In genomic region chr11:107252026-107252425, GRCm38 (mm10) we compare ENCODE assay signal across 29 mouse cellular contexts.
DNase-seq lines count a peak whose midpoint lies in the region; ATAC-seq lines count a peak whose summit lies in the region.
"Had no signal": no experiment of that assay in that cellular context is flagged by ENCODE, and none has a peak within 500 bp of the region (broad histone marks: within the 10 kb centered on the region; RNA-seq: fewer than 3 reads in every experiment).

No protein-coding gene starts in this region.

- H3K4me3 ChIP-seq in embryonic facial prominence, embryonic 14.5 days (ENCODE audit: low read depth, low read length): no peak overlapping the region
- H3K4me3 ChIP-seq in embryonic facial prominence, embryonic 10.5 days: no peak overlapping the region
- H3K4me3 ChIP-seq: embryonic facial prominence, embryonic 12.5 days; erythroblast, embryonic 14.5 days; forebrain, embryonic 10.5 days; forebrain, embryonic 13.5 days; heart, embryonic 12.5 days; heart, embryonic 15.5 days; hindbrain, embryonic 10.5 days; hindbrain, embryonic 13.5 days; intestine, embryonic 15.5 days had no signal

- H3K4me2 ChIP-seq in embryonic facial prominence, embryonic 14.5 days (ENCODE audit: low read depth, low read length): no peak overlapping the region
- H3K4me2 ChIP-seq: embryonic facial prominence, embryonic 12.5 days; forebrain, embryonic 13.5 days; heart, embryonic 12.5 days; heart, embryonic 15.5 days; hindbrain, embryonic 13.5 days; intestine, embryonic 15.5 days had no signal

- no peaks in the 10 kb centered on the region for H3K27me3 ChIP-seq in embryonic facial prominence, embryonic 14.5 days (replicated peaks; ENCODE audit: control insufficient read depth, insufficient read depth, low read length)
- no peaks in the 10 kb centered on the region for H3K27me3 ChIP-seq in embryonic facial prominence, embryonic 10.5 days (replicated peaks; ENCODE audit: low read depth, poor library complexity, severe bottlenecking)
- H3K27me3 ChIP-seq: CH12.LX; embryonic facial prominence, embryonic 12.5 days; forebrain, embryonic 13.5 days; heart, embryonic 12.5 days; heart, embryonic 15.5 days; hindbrain, embryonic 13.5 days; intestine, embryonic 15.5 days; Patski had no signal

- WGBS in embryonic facial prominence, embryonic 14.5 days: 82% methylated on average over 10 of the region's 10 CpGs
- WGBS in embryonic facial prominence, embryonic 10.5 days: 94% methylated on average over 10 of the region's 10 CpGs

- H3K9me3 ChIP-seq in embryonic facial prominence, embryonic 14.5 days (ENCODE audit: control insufficient read depth, low read length): no peaks in the 10 kb centered on the region
- H3K9me3 ChIP-seq in embryonic facial prominence, embryonic 10.5 days: peaks cover 5% of the 10 kb centered on the region; the same call in 1 of the 2 replicates
- H3K9me3 ChIP-seq: embryonic facial prominence, embryonic 12.5 days; forebrain, embryonic 13.5 days; G1E; heart, embryonic 15.5 days; hindbrain, embryonic 10.5 days; hindbrain, embryonic 13.5 days; intestine, embryonic 15.5 days had no signal

- intact Hi-C loops in left cerebral cortex, postnatal 4 days (cut with DNase I): no loop called here

- ATAC-seq in embryonic facial prominence, embryonic 14.5 days (ENCODE audit: low read depth): no peak
- ATAC-seq: forebrain, embryonic 13.5 days; forebrain, embryonic 16.5 days; hindbrain, embryonic 16.5 days; intestine, embryonic 15.5 days; Patski had no signal

- peak; percentile 46 to 69 for DNase-seq in cerebellum, postnatal 14 days
- DNase-seq in cerebellum, adult 11-12 months: no peak
- peak; percentile 31 for DNase-seq in embryonic facial prominence, embryonic 14.5 days (ENCODE audit: low spot score)
- no peak for DNase-seq in embryonic facial prominence, embryonic 10.5 days (ENCODE audit: low spot score)
- peak; percentile 49 for DNase-seq in brain, adult 2 months (ENCODE audit: low read depth, low spot score)
- peak; percentile 67 for DNase-seq in gonadal fat pad, adult 2 months (ENCODE audit: low read depth)
- DNase-seq in left cerebral cortex, postnatal 4 days: no peak
- DNase-seq: adrenal gland, postnatal 10 days; adrenal gland, postnatal 36 days; gastrocnemius, postnatal 10 days; heart, adult 18-20 months; heart, postnatal 10 days; heart, postnatal 36 days; kidney, adult 11 months; kidney, adult 8-10 months had no signal

- H3K27ac ChIP-seq in embryonic facial prominence, embryonic 14.5 days (replicated peaks; ENCODE audit: low read depth, low read length): no peak overlapping the region
- no peak overlapping the region for H3K27ac ChIP-seq in embryonic facial prominence, embryonic 10.5 days (replicated peaks)
- H3K27ac ChIP-seq: embryonic facial prominence, embryonic 12.5 days; forebrain, embryonic 10.5 days; forebrain, embryonic 13.5 days; heart, embryonic 15.5 days; hindbrain, embryonic 10.5 days; hindbrain, embryonic 13.5 days; intestine, embryonic 15.5 days had no signal

- H3K9ac ChIP-seq in embryonic facial prominence, embryonic 14.5 days (ENCODE audit: low read depth, low read length): no peak overlapping the region
- H3K9ac ChIP-seq: embryonic facial prominence, embryonic 12.5 days; forebrain, embryonic 13.5 days; heart, embryonic 12.5 days; heart, embryonic 15.5 days; hindbrain, embryonic 13.5 days; intestine, embryonic 15.5 days had no signal

- H3K4me1 ChIP-seq in embryonic facial prominence, embryonic 14.5 days (ENCODE audit: control insufficient read depth, insufficient read depth, low read length): no peaks in the 10 kb centered on the region
- H3K4me1 ChIP-seq in embryonic facial prominence, embryonic 10.5 days: no peaks in the 10 kb centered on the region
- H3K4me1 ChIP-seq: embryonic facial prominence, embryonic 12.5 days; forebrain, embryonic 10.5 days; hindbrain, embryonic 10.5 days; hindbrain, embryonic 13.5 days; intestine, embryonic 15.5 days had no signal

- peaks cover 31% of the 10 kb centered on the region for H3K36me3 ChIP-seq in embryonic facial prominence, embryonic 14.5 days (ENCODE audit: control insufficient read depth, insufficient read depth, low read length)
- H3K36me3 ChIP-seq in embryonic facial prominence, embryonic 10.5 days (replicated peaks): peaks cover 79% of the 10 kb centered on the region

Comparison
In these comparisons a context has a peak if more than half of its experiments do, and no peak if none do; other contexts are left out.
1. DNase-seq: peak in cerebellum, postnatal 14 days (2 of 2), embryonic facial prominence, embryonic 14.5 days (single experiment), brain, adult 2 months (single experiment) and gonadal fat pad, adult 2 months (single experiment); none in cerebellum, adult 11-12 months (single experiment), embryonic facial prominence, embryonic 10.5 days (single experiment) and left cerebral cortex, postnatal 4 days (single experiment).